Mouse (Mus musculus) left cerebral cortex, adult 6 months (tissue): Measurements from ENCODE around the gene Ica1. TPM values are rescaled to one million over a fixed set of nuclear protein-coding genes. Genes with fewer than 3 reads are reported as not detected.

Experiments used
- long read RNA-seq, 2 experiments: library from polyadenylated mRNA; unstranded; transcript quantifications; one replicate each; pipeline ENCODE4 v2.0.0; 2019 to 2020
- polyA plus RNA-seq: library from polyadenylated mRNA; unstranded; fragments of <200 nt; fragmentation: Nextera tagmentation; gene quantifications from 2 replicates; pipeline ENCODE4 v1.2.3, GENCODE M21; 2021

Ica1 gene
- 50.0 and 56.0 TPM in 2 replicates for polyA plus RNA-seq
- long read RNA-seq, experiment 1, transcript Ica1-201 (14 exons, 2,075 nt): major isoform, 121 of 189 reads
- long read RNA-seq, experiment 1, partial matches to known transcripts: 6 of 189 reads
- long read RNA-seq, experiment 1, other reads (novel, unspliced or antisense): 61 of 189 reads
- long read RNA-seq, experiment 2, transcript Ica1-201 (14 exons, 2,075 nt): major isoform, 37 of 68 reads
- long read RNA-seq, experiment 2, partial matches to known transcripts: 8 of 68 reads
- long read RNA-seq, experiment 2, other reads (novel, unspliced or antisense): 23 of 68 reads

DNA sequence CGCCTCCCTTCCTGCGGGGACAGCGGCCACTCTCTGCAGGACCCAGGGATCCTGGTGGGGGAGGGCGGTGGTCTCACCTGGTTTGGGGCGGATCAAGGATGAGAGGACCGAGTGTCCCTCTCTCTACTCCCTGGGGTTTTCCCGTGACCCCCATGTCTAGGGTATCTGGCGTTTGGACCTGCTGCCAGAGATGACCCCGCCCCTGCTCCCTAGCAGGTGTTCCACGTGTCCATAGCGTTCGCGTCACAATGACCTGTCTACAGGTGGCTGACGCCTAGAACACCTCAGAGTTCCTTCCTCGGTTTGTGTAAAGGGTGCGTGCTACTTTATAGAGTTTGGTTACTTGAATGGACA, at the start of gene Ica1:
TSS of gene Ica1 (minus strand) at position 193 of the 354 bp plus-strand sequence.

Other genes with a start within 250 kb of the Ica1 start
- 24.1 and 28.1 TPM in 2 replicates for gene Nxph1, start 169.9 kb upstream of the Ica1 start, polyA plus RNA-seq